Mouse (Mus musculus) limb, embryonic 11.5 days (tissue): ENCODE measurements around the gene Phospho1. TPM values are rescaled to one million over a fixed set of nuclear protein-coding genes. Genes with fewer than 3 reads are reported as not detected.

Experiments used
- ATAC-seq: fragments of 200-750 bp; cut with Nextera tagmentation; 2 replicates; pipeline ENCODE4 v1.8.0; 2017; ENCODE audit warnings: low read depth; ENCODE audit not compliant: insufficient number of reproducible peaks, low FRiP score, low TSS enrichment
- DNase-seq: peaks from one replicate; pipeline ENCODE4 v3.0.0-alpha.2; 2015; ENCODE audit warnings: low spot score
- H3K27ac ChIP-seq: fragments of 300-500 bp; sonication (generic); replicated peaks from 2 replicates; pipeline ENCODE4 v1.5.1; 2014; ENCODE audit warnings: low read depth, mild to moderate bottlenecking, low read length
- H3K27me3 ChIP-seq: fragments of 300-500 bp; sonication (generic); 2 replicates; pipeline ENCODE4 v1.6.1; 2014; ENCODE audit warnings: mild to moderate bottlenecking, low read length, mixed read lengths; ENCODE audit not compliant: control insufficient read depth, insufficient read depth
- H3K36me3 ChIP-seq: fragments of 300-500 bp; sonication (generic); 2 replicates; pipeline ENCODE4 v1.6.1; 2014; ENCODE audit warnings: mild to moderate bottlenecking, low read length, moderate library complexity, mixed read lengths; ENCODE audit not compliant: control insufficient read depth, insufficient read depth
- H3K4me1 ChIP-seq: fragments of 300-500 bp; sonication (generic); 2 replicates; pipeline ENCODE4 v1.6.1; 2014; ENCODE audit warnings: low read length, mixed read lengths; ENCODE audit not compliant: control insufficient read depth, insufficient read depth
- H3K4me2 ChIP-seq: fragments of 300-500 bp; sonication (generic); 2 replicates; pipeline ENCODE4 v1.6.1; 2014; ENCODE audit warnings: low read depth, mild to moderate bottlenecking, moderate library complexity; ENCODE audit not compliant: severe bottlenecking
- H3K4me3 ChIP-seq: fragments of 300-500 bp; sonication (generic); 2 replicates; pipeline ENCODE4 v1.5.1; 2014; ENCODE audit warnings: low read depth, low read length
- H3K9ac ChIP-seq: fragments of 300-500 bp; sonication (generic); 2 replicates; pipeline ENCODE4 v1.6.1; 2014; ENCODE audit warnings: mild to moderate bottlenecking, low read length
- H3K9me3 ChIP-seq: fragments of 300-500 bp; sonication (generic); 2 replicates; pipeline ENCODE4 v1.6.1; 2016; ENCODE audit warnings: low read length; ENCODE audit not compliant: control insufficient read depth
- WGBS: fragments of 180-500 bp; shearing (Covaris S2); extraction: QIAGEN DNeasy Blood & Tissue Kit; methylation state at CpG from one replicate; pipeline ENCODE4 v1.1.7; 2014; 5-methylcytosine and 5-hydroxymethylcytosine counted together
- polyA plus RNA-seq: library from polyadenylated mRNA; unstranded; fragments of >200 nt; fragmentation: Nextera tagmentation; extraction: Ambion mirVana; gene quantifications from 2 replicates; pipeline ENCODE4 v1.2.1, GENCODE M21; 2014

The Phospho1 gene
- polyA plus RNA-seq, 1 experiment from 2014 or later = 0.60 TPM

GRCm38 (mm10) chr11:95785675-95786074 is 38.6 kb upstream of the Phospho1 start:
- H3K4me1 ChIP-seq = no peaks in the 10 kb centered on the region
- WGBS = 90% methylated on average over 4 of the region's 4 CpGs
- no peak overlapping the region for H3K4me3 ChIP-seq
- H3K9me3 ChIP-seq = no peaks in the 10 kb centered on the region
- no peak overlapping the region for H3K9ac ChIP-seq
- no peak overlapping the region for H3K27ac ChIP-seq
- no peaks in the 10 kb centered on the region for H3K27me3 ChIP-seq
- DNase-seq = peak; percentile 39
- H3K4me2 ChIP-seq = no peak overlapping the region
- no peak for ATAC-seq
- no peaks in the 10 kb centered on the region for H3K36me3 ChIP-seq

- ATAC-seq = no peak
- H3K27me3 ChIP-seq = no peaks in the 10 kb centered on the region
- no peak overlapping the region for H3K4me3 ChIP-seq
- H3K36me3 ChIP-seq = no peaks in the 10 kb centered on the region
- H3K4me2 ChIP-seq = no peak overlapping the region
- DNase-seq = no peak
- H3K9ac ChIP-seq = no peak overlapping the region
- H3K4me1 ChIP-seq = no peaks in the 10 kb centered on the region
- H3K9me3 ChIP-seq = no peaks in the 10 kb centered on the region
- H3K27ac ChIP-seq = no peak overlapping the region
- 88% methylated on average over 6 of the region's 6 CpGs for WGBS
Measured at GRCm38 (mm10) chr11:95786511-95786910, 37.8 kb upstream of the Phospho1 start.

- no peaks in the 10 kb centered on the region for H3K9me3 ChIP-seq
- ATAC-seq (no peak), DNase-seq (no peak)
- no peaks in the 10 kb centered on the region for H3K27me3 ChIP-seq
- H3K27ac ChIP-seq = no peak overlapping the region
- H3K36me3 ChIP-seq = no peaks in the 10 kb centered on the region
- H3K4me3 ChIP-seq = no peak overlapping the region
- 83% methylated on average over 8 of the region's 8 CpGs for WGBS
- no peak overlapping the region for H3K9ac ChIP-seq
- H3K4me1 ChIP-seq = no peaks in the 10 kb centered on the region
- H3K4me2 ChIP-seq = no peak overlapping the region
Measured at GRCm38 (mm10) chr11:95789451-95789891, 34.8 kb upstream of the Phospho1 start.

GRCm38 (mm10) chr11:95791787-95792186 is 32.5 kb upstream of the Phospho1 start:
- no peak for DNase-seq
- WGBS = 79% methylated on average over 13 of the region's 13 CpGs
- ATAC-seq = no peak
- H3K4me1 ChIP-seq = peaks cover 2% of the 10 kb centered on the region; the same call in 1 of the 2 replicates
- H3K9me3 ChIP-seq = no peaks in the 10 kb centered on the region
- H3K9ac ChIP-seq = no peak overlapping the region
- no peak overlapping the region for H3K27ac ChIP-seq
- H3K4me3 ChIP-seq = no peak overlapping the region
- H3K4me2 ChIP-seq = no peak overlapping the region
- no peaks in the 10 kb centered on the region for H3K36me3 ChIP-seq
- peaks cover 9% of the 10 kb centered on the region; the same call in 1 of the 2 replicates for H3K27me3 ChIP-seq

- Histone ChIP-seq H3K4me2 (no peak overlapping the region), H3K9me3 (no peaks in the 10 kb centered on the region), H3K4me3 (no peak overlapping the region), H3K4me1 (peaks cover 4% of the 10 kb centered on the region; the same call in 1 of the 2 replicates), H3K9ac (no peak overlapping the region), H3K27me3 (peaks cover 12% of the 10 kb centered on the region; the same call in 1 of the 2 replicates), H3K36me3 (no peaks in the 10 kb centered on the region), H3K27ac (no peak overlapping the region)
- ATAC-seq (no peak), DNase-seq (no peak)
- WGBS = 92% methylated on average over 8 of the region's 8 CpGs
Measured at GRCm38 (mm10) chr11:95792950-95793509, 31.3 kb upstream of the Phospho1 start.

- H3K4me1 ChIP-seq = peaks cover 4% of the 10 kb centered on the region; the same call in 1 of the 2 replicates
- H3K4me2 ChIP-seq = no peak overlapping the region
- H3K9me3 ChIP-seq = no peaks in the 10 kb centered on the region
- DNase-seq = no peak
- H3K36me3 ChIP-seq = no peaks in the 10 kb centered on the region
- H3K9ac ChIP-seq = no peak overlapping the region
- no peak overlapping the region for H3K4me3 ChIP-seq
- H3K27ac ChIP-seq = no peak overlapping the region
- peaks cover 12% of the 10 kb centered on the region; the same call in 1 of the 2 replicates for H3K27me3 ChIP-seq
- no peak for ATAC-seq
- WGBS = 85% methylated on average over 5 of the region's 5 CpGs
Measured at GRCm38 (mm10) chr11:95794201-95794600, 30.1 kb upstream of the Phospho1 start.

GRCm38 (mm10) chr11:95795582-95795981 is 28.7 kb upstream of the Phospho1 start:
- H3K36me3 ChIP-seq = no peaks in the 10 kb centered on the region
- ATAC-seq (no peak), DNase-seq (no peak)
- H3K4me2 ChIP-seq = no peak overlapping the region
- H3K27ac ChIP-seq = no peak overlapping the region
- WGBS = 60% methylated on average over 5 of the region's 5 CpGs
- H3K9me3 ChIP-seq = no peaks in the 10 kb centered on the region
- H3K4me1 ChIP-seq = peaks cover 4% of the 10 kb centered on the region; the same call in 1 of the 2 replicates
- H3K4me3 ChIP-seq = no peak overlapping the region
- H3K9ac ChIP-seq = no peak overlapping the region
- H3K27me3 ChIP-seq = peaks cover 12% of the 10 kb centered on the region; the same call in 1 of the 2 replicates

- DNase-seq = no peak
- H3K4me1 ChIP-seq = no peaks in the 10 kb centered on the region
- no peaks in the 10 kb centered on the region for H3K27me3 ChIP-seq
- H3K4me3 ChIP-seq = no peak overlapping the region
- no peak overlapping the region for H3K27ac ChIP-seq
- ATAC-seq = no peak
- 71% methylated on average over 5 of the region's 5 CpGs for WGBS
- no peak overlapping the region for H3K4me2 ChIP-seq
- H3K9ac ChIP-seq = no peak overlapping the region
- H3K36me3 ChIP-seq = no peaks in the 10 kb centered on the region
- H3K9me3 ChIP-seq = peaks cover 4% of the 10 kb centered on the region; the same call in 1 of the 2 replicates
Measured at GRCm38 (mm10) chr11:95805010-95805409, 19.3 kb upstream of the Phospho1 start.

GRCm38 (mm10) chr11:95805527-95805926 is 18.8 kb upstream of the Phospho1 start:
- Histone ChIP-seq H3K27ac (no peak overlapping the region), H3K4me2 (no peak overlapping the region), H3K4me1 (no peaks in the 10 kb centered on the region), H3K36me3 (no peaks in the 10 kb centered on the region), H3K4me3 (no peak overlapping the region), H3K27me3 (no peaks in the 10 kb centered on the region), H3K9ac (no peak overlapping the region), H3K9me3 (peaks cover 4% of the 10 kb centered on the region; the same call in 1 of the 2 replicates)
- no peak for ATAC-seq
- DNase-seq = no peak
- WGBS = 28% methylated on average over 3 of the region's 3 CpGs
